Mouse (Mus musculus) kidney, adult 2 months (tissue): ENCODE measurements at regions not wholly inside any gene's neighbourhood (a gene's known extent, or its start where the extent isn't known, plus 50 kb on each side); places are given as distances from the start of the nearest gene placed in this dataset.

Experiments used
- DNase-seq: peaks from one replicate; pipeline ENCODE4 v3.0.0; 2021
- H3K27ac ChIP-seq: fragments of 200-500 bp; 2 replicates; pipeline ENCODE4 v1.5.1; 2012; ENCODE audit warnings: low read depth, low read length, control low read depth, inconsistent platforms; ENCODE audit not compliant: insufficient read depth
- H3K27me3 ChIP-seq: fragments of 200-500 bp; replicated peaks from 2 replicates; pipeline ENCODE4 v1.6.1; 2012; ENCODE audit warnings: mild to moderate bottlenecking, moderate library complexity, low read length, inconsistent platforms; ENCODE audit not compliant: control insufficient read depth, insufficient read depth
- H3K36me3 ChIP-seq: fragments of 200-500 bp; 2 replicates; pipeline ENCODE4 v1.6.1; 2012; ENCODE audit warnings: mild to moderate bottlenecking, moderate library complexity, low read length, inconsistent platforms; ENCODE audit not compliant: control insufficient read depth, insufficient read depth
- H3K4me1 ChIP-seq: fragments of 200-500 bp; 2 replicates; pipeline ENCODE4 v1.6.1; 2011; ENCODE audit warnings: low read length; ENCODE audit not compliant: control insufficient read depth, insufficient read depth
- H3K4me3 ChIP-seq: fragments of 200-500 bp; 2 replicates; pipeline ENCODE4 v1.5.1; 2011; ENCODE audit warnings: mild to moderate bottlenecking, low read depth, low read length, control low read depth; ENCODE audit not compliant: insufficient read depth
- CTCF ChIP-seq: fragments of 200-500 bp; conservative IDR thresholded peaks from 2 replicates; pipeline ENCODE4 v1.5.1; 2011; ENCODE audit warnings: low read depth, mild to moderate bottlenecking, control low read depth, low read length, moderate library complexity, mixed read lengths; ENCODE audit not compliant: insufficient read depth, insufficient read length
- POLR2A ChIP-seq: fragments of 200-500 bp; IDR thresholded peaks from one replicate; pipeline ENCODE4 v1.6.1; 2011; ENCODE audit warnings: low read depth, low read length, control low read depth
- WGBS: fragments of 180-500 bp; shearing (Covaris S2); methylation state at CpG from one replicate; pipeline ENCODE4 v1.1.7; 2018; 5-methylcytosine and 5-hydroxymethylcytosine counted together

DNA sequence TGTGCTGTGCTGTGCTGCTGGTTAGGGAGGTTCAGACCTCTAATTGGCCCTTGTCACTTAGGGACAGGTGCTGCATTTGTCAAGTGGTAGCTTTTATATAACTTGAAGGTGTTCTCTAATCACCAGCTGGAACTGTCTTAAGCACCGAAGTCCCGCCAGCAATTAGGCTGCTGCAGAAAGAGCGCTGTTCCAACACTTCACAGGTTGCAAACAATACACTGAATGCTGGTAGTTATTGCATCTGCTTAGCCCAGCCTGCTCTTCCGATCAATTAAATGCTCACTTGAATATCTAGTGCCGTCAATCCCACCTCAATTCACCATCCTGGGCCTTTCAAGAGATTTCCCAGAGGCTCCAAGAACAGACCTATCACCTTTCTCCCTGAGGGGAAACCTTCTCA, 175.3 kb downstream of the Ccdc71l start:
- H3K27me3 ChIP-seq, result no peaks in the 10 kb centered on the region
- no peak for TF ChIP-seq POLR2A
- no peak for TF ChIP-seq CTCF
- no peak overlapping the region for H3K27ac ChIP-seq
- WGBS, result 81% methylated on average over 5 of the region's 5 CpGs
- peaks cover 4% of the 10 kb centered on the region; the same call in 1 of the 2 replicates for H3K4me1 ChIP-seq
- no peaks in the 10 kb centered on the region for H3K36me3 ChIP-seq
- no peak overlapping the region for H3K4me3 ChIP-seq
- no peak for DNase-seq

DNA sequence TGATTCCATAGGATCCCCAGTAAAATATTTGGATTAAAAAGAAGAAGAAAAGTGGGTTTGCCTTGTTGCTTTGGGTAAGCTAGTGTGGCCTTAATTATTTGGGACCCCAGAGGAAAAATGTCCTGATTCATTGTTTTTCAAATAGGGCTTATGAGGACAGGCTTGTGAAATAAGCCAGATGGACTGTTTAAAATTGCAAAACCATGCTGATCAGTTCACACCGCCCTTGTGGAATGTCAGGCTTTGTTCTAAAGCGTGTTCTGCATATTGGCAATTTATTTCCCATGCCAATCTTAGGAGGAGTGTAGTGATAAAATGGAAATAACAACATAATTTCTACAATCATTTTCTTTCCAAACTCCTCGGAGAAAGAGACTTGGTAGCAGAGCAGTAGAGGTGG, 189.3 kb downstream of the Ccdc71l start:
- TF ChIP-seq CTCF (no peak), POLR2A (no peak)
- H3K4me1 ChIP-seq, result no peaks in the 10 kb centered on the region
- DNase-seq, result no peak
- no peak overlapping the region for H3K27ac ChIP-seq
- H3K4me3 ChIP-seq, result no peak overlapping the region
- H3K36me3 ChIP-seq, result no peaks in the 10 kb centered on the region
- H3K27me3 ChIP-seq, result no peaks in the 10 kb centered on the region
- 76% methylated on average over 3 of the region's 3 CpGs for WGBS

DNA sequence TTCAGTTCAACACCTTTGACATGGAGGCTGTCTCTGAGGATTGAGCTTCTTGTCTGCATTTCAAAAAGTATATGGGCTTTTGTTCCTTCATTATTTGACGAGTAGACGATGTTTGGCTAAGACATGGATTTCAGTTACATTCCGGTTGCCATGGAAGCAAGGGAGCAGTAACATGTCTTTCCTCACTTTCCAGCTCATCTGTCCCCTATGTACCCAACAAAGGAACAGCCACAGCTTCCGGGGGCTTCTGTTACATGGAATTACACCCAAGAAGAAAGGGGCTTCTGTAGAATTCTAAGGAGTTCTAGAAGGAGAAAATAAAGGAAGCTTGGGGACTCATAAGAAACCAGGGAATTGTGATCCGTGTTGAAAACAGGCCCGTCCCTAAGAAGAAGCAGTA, 202.8 kb downstream of the Ccdc71l start:
- Histone ChIP-seq H3K36me3 (no peaks in the 10 kb centered on the region), H3K27ac (no peak overlapping the region), H3K27me3 (no peaks in the 10 kb centered on the region), H3K4me1 (no peaks in the 10 kb centered on the region), H3K4me3 (no peak overlapping the region)
- TF ChIP-seq POLR2A (no peak), CTCF (no peak)
- DNase-seq, result no peak
- 92% methylated on average over 6 of the region's 6 CpGs for WGBS

DNA sequence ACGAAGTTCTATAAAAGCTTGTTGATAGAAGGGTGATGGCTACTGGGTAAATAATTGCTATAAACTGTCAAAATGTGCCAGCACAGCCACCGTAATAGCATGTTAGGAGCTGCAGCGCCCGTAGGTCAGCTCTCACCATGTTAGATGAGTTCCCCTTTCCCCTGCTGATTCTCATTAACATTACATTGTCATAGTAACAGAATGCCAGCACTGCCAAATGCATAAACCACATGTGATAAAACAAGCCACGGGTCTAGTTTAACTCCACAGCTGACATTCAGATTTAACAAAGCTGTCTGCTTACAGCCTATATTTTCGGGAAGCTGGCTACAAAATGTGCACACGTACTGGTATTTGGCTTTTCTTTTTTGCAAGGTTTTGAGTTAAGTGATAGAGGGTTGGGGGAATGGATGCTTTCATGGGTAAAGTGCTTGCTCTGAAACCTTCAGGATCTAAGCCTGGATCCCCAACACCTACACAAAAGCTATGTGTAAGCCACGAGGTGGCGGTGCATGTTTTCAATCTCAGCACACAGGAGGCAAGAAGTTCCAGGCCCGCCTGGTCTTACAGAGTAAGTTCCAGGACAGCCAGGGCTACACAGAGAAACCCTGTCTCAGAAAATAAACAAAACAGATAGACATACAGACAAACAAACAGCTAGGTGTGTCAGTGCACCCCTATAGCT, 217.1 kb upstream of the Nampt start:
- TF ChIP-seq POLR2A (no peak), CTCF (no peak)
- Histone ChIP-seq H3K4me3 (no peak overlapping the region), H3K27me3 (no peaks in the 10 kb centered on the region), H3K36me3 (no peaks in the 10 kb centered on the region), H3K27ac (no peak overlapping the region), H3K4me1 (no peaks in the 10 kb centered on the region)
- WGBS, result 75% methylated on average over 10 of the region's 10 CpGs
- no peak for DNase-seq

DNA sequence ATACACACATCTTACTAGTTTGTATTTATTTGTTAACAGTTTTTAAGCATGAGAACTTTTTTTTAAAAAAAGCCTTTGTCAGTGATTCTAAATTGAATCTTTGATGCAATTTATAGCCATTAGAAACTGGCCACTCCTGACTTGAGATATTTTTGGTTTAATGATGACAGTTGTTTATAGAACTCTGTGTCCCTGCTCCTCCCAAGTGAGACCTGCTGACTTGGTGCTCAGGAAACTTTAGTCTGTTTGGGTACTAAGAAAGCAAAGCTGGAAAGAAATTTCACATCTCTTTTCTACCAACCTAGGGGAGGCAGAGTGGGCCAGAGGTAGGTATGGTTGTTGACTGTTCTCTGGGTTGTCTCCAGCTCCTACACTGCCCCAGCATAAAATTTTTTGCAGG, 214.0 kb upstream of the Nampt start:
- H3K4me1 ChIP-seq, result no peaks in the 10 kb centered on the region
- H3K4me3 ChIP-seq, result no peak overlapping the region
- H3K27me3 ChIP-seq, result no peaks in the 10 kb centered on the region
- no peaks in the 10 kb centered on the region for H3K36me3 ChIP-seq
- DNase-seq, result no peak
- no peak overlapping the region for H3K27ac ChIP-seq
- no peak for TF ChIP-seq CTCF
- TF ChIP-seq POLR2A, result no peak

DNA sequence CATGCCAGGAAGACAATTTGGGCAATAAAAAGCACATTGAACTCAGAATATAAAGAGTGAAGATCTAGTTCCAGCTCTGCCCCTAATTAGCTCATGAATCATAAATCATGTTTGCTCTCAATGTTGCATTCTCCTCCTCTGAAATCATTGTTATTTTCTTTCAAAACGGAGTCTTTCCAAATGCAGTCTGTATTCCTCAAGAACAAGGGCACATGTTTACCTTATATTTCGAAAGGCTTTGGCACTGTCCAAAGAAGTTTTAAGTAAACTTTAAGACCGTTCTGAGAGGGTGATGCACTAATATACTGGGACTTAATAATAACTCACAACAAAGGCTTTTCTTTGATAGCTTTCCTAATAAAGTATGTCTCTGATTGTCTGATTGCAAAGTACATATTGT, 204.3 kb upstream of the Nampt start:
- WGBS, result 47% methylated on average over 3 of the region's 3 CpGs
- TF ChIP-seq POLR2A, result no peak
- TF ChIP-seq CTCF, result no peak

DNA sequence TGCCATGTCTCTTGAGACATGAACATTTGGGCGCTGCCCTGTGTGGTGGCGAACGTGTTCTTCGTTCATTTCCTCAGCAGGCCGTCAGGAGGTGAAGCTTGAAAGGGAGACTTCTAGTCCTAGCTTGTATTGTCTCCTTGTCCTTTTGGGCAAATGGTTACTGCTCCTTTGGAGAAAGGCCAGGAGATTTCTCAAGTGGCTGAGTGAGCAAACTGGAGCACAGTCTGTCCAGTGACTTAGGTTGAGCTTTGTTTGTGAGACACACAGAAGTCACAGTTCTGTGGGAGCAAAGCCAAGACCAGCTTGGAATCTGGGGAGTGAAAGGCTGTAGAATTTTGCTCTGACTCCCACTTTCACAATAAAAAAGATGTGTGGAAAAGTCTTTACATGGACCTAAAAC, 203.3 kb upstream of the Nampt start:
- 0 out of 2 replicates have a peak overlapping the region, but pooled peaks have one; percentile 15 for H3K27ac ChIP-seq
- peak; percentile 84 for DNase-seq
- WGBS, result 73% methylated on average over 5 of the region's 5 CpGs

More for the DNA sequence above, 204.3 kb upstream of the Nampt start:
- Histone ChIP-seq H3K27me3 (no peaks in the 10 kb centered on the region), H3K36me3 (no peaks in the 10 kb centered on the region), H3K4me3 (no peak overlapping the region), H3K27ac (no peak overlapping the region), H3K4me1 (no peaks in the 10 kb centered on the region; the same call in 1 of the 2 replicates)
- no peak for DNase-seq

More for the DNA sequence above, 203.3 kb upstream of the Nampt start:
- H3K4me1 ChIP-seq, result no peaks in the 10 kb centered on the region; the same call in 1 of the 2 replicates
- TF ChIP-seq POLR2A (no peak), CTCF (no peak)
- no peaks in the 10 kb centered on the region for H3K27me3 ChIP-seq
- H3K36me3 ChIP-seq, result no peaks in the 10 kb centered on the region
- no peak overlapping the region for H3K4me3 ChIP-seq
